Mouse (Mus musculus): ENCODE measurements around the gene Mid2. TPM values are rescaled to one million over a fixed set of nuclear protein-coding genes. Genes with fewer than 3 reads are reported as not detected.
"Not testable (repeated sequence)": the region's sequence is repeated elsewhere in the genome, so short reads cannot be mapped to it uniquely, and the experiment has no call there.

Mid2 gene
- polyA plus RNA-seq, 1 experiment from 2014 or later: 13.8 TPM

GRCm38 (mm10) chrX:140688335-140688734, 23.9 kb downstream of the Mid2 start:
- H3K27ac ChIP-seq (ENCODE audit: low read depth, low read length): no peak overlapping the region
- no peak for ATAC-seq (replicated peaks; ENCODE audit: insufficient number of reproducible peaks, low FRiP score, low TSS enrichment)
- no peaks in the 10 kb centered on the region for H3K4me1 ChIP-seq (ENCODE audit: control insufficient read depth, insufficient read depth, low read length)
- no peaks in the 10 kb centered on the region for H3K36me3 ChIP-seq (ENCODE audit: control insufficient read depth, insufficient read depth, low read length)
- no peak overlapping the region for H3K4me3 ChIP-seq (ENCODE audit: low read depth, low read length)
- H3K9ac ChIP-seq (ENCODE audit: low read depth, low read length): no peak overlapping the region
- H3K27me3 ChIP-seq (ENCODE audit: control insufficient read depth, insufficient read depth, low read length): no peaks in the 10 kb centered on the region
- no peak overlapping the region for H3K4me2 ChIP-seq
- 63% methylated on average over 2 of the region's 2 CpGs for WGBS (ENCODE audit: insufficient replicate concordance)
- no peaks in the 10 kb centered on the region for H3K9me3 ChIP-seq (replicated peaks; ENCODE audit: control insufficient read depth, low read length)

- 42% methylated on average over 6 of the region's 7 CpGs for WGBS (ENCODE audit: insufficient replicate concordance)
- H3K4me1 ChIP-seq (ENCODE audit: control insufficient read depth, insufficient read depth, low read length); H3K27ac ChIP-seq (ENCODE audit: low read depth, low read length); H3K9me3 ChIP-seq (replicated peaks; ENCODE audit: control insufficient read depth, low read length); H3K9ac ChIP-seq (ENCODE audit: low read depth, low read length); ATAC-seq (replicated peaks; ENCODE audit: insufficient number of reproducible peaks, low FRiP score, low TSS enrichment); H3K4me3 ChIP-seq (ENCODE audit: low read depth, low read length); H3K4me2 ChIP-seq; H3K36me3 ChIP-seq (ENCODE audit: control insufficient read depth, insufficient read depth, low read length); H3K27me3 ChIP-seq (ENCODE audit: control insufficient read depth, insufficient read depth, low read length): not testable (repeated sequence)
Observed at GRCm38 (mm10) chrX:140697872-140698463, 33.6 kb downstream of the Mid2 start.

GRCm38 (mm10) chrX:140703224-140703623, 38.8 kb downstream of the Mid2 start:
- Histone ChIP-seq H3K27ac (ENCODE audit: low read depth, low read length) (no peak overlapping the region), H3K9ac (ENCODE audit: low read depth, low read length) (no peak overlapping the region), H3K9me3 (replicated peaks; ENCODE audit: control insufficient read depth, low read length) (no peaks in the 10 kb centered on the region), H3K4me2 (no peak overlapping the region), H3K27me3 (ENCODE audit: control insufficient read depth, insufficient read depth, low read length) (no peaks in the 10 kb centered on the region), H3K36me3 (ENCODE audit: control insufficient read depth, insufficient read depth, low read length) (no peaks in the 10 kb centered on the region), H3K4me1 (ENCODE audit: control insufficient read depth, insufficient read depth, low read length) (no peaks in the 10 kb centered on the region; the same call in 1 of the 2 replicates), H3K4me3 (ENCODE audit: low read depth, low read length) (no peak overlapping the region)
- 83% methylated on average over 1 of the region's 1 CpGs for WGBS (ENCODE audit: insufficient replicate concordance)
- no peak for ATAC-seq (replicated peaks; ENCODE audit: insufficient number of reproducible peaks, low FRiP score, low TSS enrichment)

- Histone ChIP-seq H3K4me2 (no peak overlapping the region), H3K27ac (ENCODE audit: low read depth, low read length) (no peak overlapping the region), H3K9ac (ENCODE audit: low read depth, low read length) (no peak overlapping the region), H3K4me1 (ENCODE audit: control insufficient read depth, insufficient read depth, low read length) (no peaks in the 10 kb centered on the region), H3K27me3 (ENCODE audit: control insufficient read depth, insufficient read depth, low read length) (no peaks in the 10 kb centered on the region), H3K36me3 (ENCODE audit: control insufficient read depth, insufficient read depth, low read length) (no peaks in the 10 kb centered on the region), H3K4me3 (ENCODE audit: low read depth, low read length) (no peak overlapping the region), H3K9me3 (replicated peaks; ENCODE audit: control insufficient read depth, low read length) (no peaks in the 10 kb centered on the region)
- ATAC-seq (replicated peaks; ENCODE audit: insufficient number of reproducible peaks, low FRiP score, low TSS enrichment): no peak
- WGBS (ENCODE audit: insufficient replicate concordance): 69% methylated on average over 4 of the region's 4 CpGs
Observed at GRCm38 (mm10) chrX:140706077-140706476, 41.7 kb downstream of the Mid2 start.

- ATAC-seq (replicated peaks; ENCODE audit: insufficient number of reproducible peaks, low FRiP score, low TSS enrichment): no peak
- no peaks in the 10 kb centered on the region for H3K4me1 ChIP-seq (ENCODE audit: control insufficient read depth, insufficient read depth, low read length)
- H3K36me3 ChIP-seq (ENCODE audit: control insufficient read depth, insufficient read depth, low read length): no peaks in the 10 kb centered on the region
- H3K27ac ChIP-seq (ENCODE audit: low read depth, low read length): no peak overlapping the region
- no peak overlapping the region for H3K9ac ChIP-seq (ENCODE audit: low read depth, low read length)
- H3K4me2 ChIP-seq: no peak overlapping the region
- WGBS (ENCODE audit: insufficient replicate concordance): 35% methylated on average over 4 of the region's 4 CpGs
- H3K9me3 ChIP-seq (replicated peaks; ENCODE audit: control insufficient read depth, low read length): no peaks in the 10 kb centered on the region
- H3K4me3 ChIP-seq (ENCODE audit: low read depth, low read length): no peak overlapping the region
- no peaks in the 10 kb centered on the region for H3K27me3 ChIP-seq (ENCODE audit: control insufficient read depth, insufficient read depth, low read length)
Observed at GRCm38 (mm10) chrX:140722400-140722799, 58.0 kb downstream of the Mid2 start.

GRCm38 (mm10) chrX:140738986-140739385, 74.6 kb downstream of the Mid2 start:
- Histone ChIP-seq H3K9ac (ENCODE audit: low read depth, low read length) (no peak overlapping the region), H3K4me2 (no peak overlapping the region), H3K9me3 (replicated peaks; ENCODE audit: control insufficient read depth, low read length) (no peaks in the 10 kb centered on the region), H3K36me3 (ENCODE audit: control insufficient read depth, insufficient read depth, low read length) (no peaks in the 10 kb centered on the region), H3K4me3 (ENCODE audit: low read depth, low read length) (no peak overlapping the region), H3K27ac (ENCODE audit: low read depth, low read length) (no peak overlapping the region), H3K4me1 (ENCODE audit: control insufficient read depth, insufficient read depth, low read length) (no peaks in the 10 kb centered on the region), H3K27me3 (ENCODE audit: control insufficient read depth, insufficient read depth, low read length) (no peaks in the 10 kb centered on the region)
- ATAC-seq (replicated peaks; ENCODE audit: insufficient number of reproducible peaks, low FRiP score, low TSS enrichment): no peak

GRCm38 (mm10) chrX:140743213-140743612, 78.8 kb downstream of the Mid2 start:
- Histone ChIP-seq H3K27ac (ENCODE audit: low read depth, low read length) (no peak overlapping the region), H3K9me3 (replicated peaks; ENCODE audit: control insufficient read depth, low read length) (no peaks in the 10 kb centered on the region), H3K4me3 (ENCODE audit: low read depth, low read length) (no peak overlapping the region), H3K36me3 (ENCODE audit: control insufficient read depth, insufficient read depth, low read length) (no peaks in the 10 kb centered on the region), H3K9ac (ENCODE audit: low read depth, low read length) (no peak overlapping the region), H3K4me2 (no peak overlapping the region), H3K4me1 (ENCODE audit: control insufficient read depth, insufficient read depth, low read length) (no peaks in the 10 kb centered on the region), H3K27me3 (ENCODE audit: control insufficient read depth, insufficient read depth, low read length) (no peaks in the 10 kb centered on the region)
- ATAC-seq (replicated peaks; ENCODE audit: insufficient number of reproducible peaks, low FRiP score, low TSS enrichment): no peak
- 42% methylated on average over 5 of the region's 5 CpGs for WGBS (ENCODE audit: insufficient replicate concordance)

- H3K27me3 ChIP-seq (ENCODE audit: control insufficient read depth, insufficient read depth, low read length): no peaks in the 10 kb centered on the region
- no peak overlapping the region for H3K4me3 ChIP-seq (ENCODE audit: low read depth, low read length)
- WGBS (ENCODE audit: insufficient replicate concordance): 36% methylated on average over 1 of the region's 1 CpGs
- no peaks in the 10 kb centered on the region for H3K4me1 ChIP-seq (ENCODE audit: control insufficient read depth, insufficient read depth, low read length)
- H3K36me3 ChIP-seq (ENCODE audit: control insufficient read depth, insufficient read depth, low read length): no peaks in the 10 kb centered on the region
- H3K27ac ChIP-seq (ENCODE audit: low read depth, low read length): no peak overlapping the region
- no peaks in the 10 kb centered on the region for H3K9me3 ChIP-seq (replicated peaks; ENCODE audit: control insufficient read depth, low read length)
- H3K4me2 ChIP-seq: no peak overlapping the region
- ATAC-seq (replicated peaks; ENCODE audit: insufficient number of reproducible peaks, low FRiP score, low TSS enrichment): no peak
- H3K9ac ChIP-seq (ENCODE audit: low read depth, low read length): no peak overlapping the region
Observed at GRCm38 (mm10) chrX:140769794-140770193, 105.4 kb downstream of the Mid2 start.

GRCm38 (mm10) chrX:140805340-140805739, 140.9 kb downstream of the Mid2 start:
- WGBS (ENCODE audit: insufficient replicate concordance): 73% methylated on average over 2 of the region's 2 CpGs
- Histone ChIP-seq H3K4me2 (no peak overlapping the region), H3K27me3 (ENCODE audit: control insufficient read depth, insufficient read depth, low read length) (peaks cover 3% of the 10 kb centered on the region), H3K36me3 (ENCODE audit: control insufficient read depth, insufficient read depth, low read length) (no peaks in the 10 kb centered on the region), H3K9me3 (replicated peaks; ENCODE audit: control insufficient read depth, low read length) (no peaks in the 10 kb centered on the region), H3K27ac (ENCODE audit: low read depth, low read length) (no peak overlapping the region), H3K4me3 (ENCODE audit: low read depth, low read length) (no peak overlapping the region), H3K9ac (ENCODE audit: low read depth, low read length) (no peak overlapping the region), H3K4me1 (ENCODE audit: control insufficient read depth, insufficient read depth, low read length) (no peaks in the 10 kb centered on the region)
- ATAC-seq (replicated peaks; ENCODE audit: insufficient number of reproducible peaks, low FRiP score, low TSS enrichment): no peak

All from heart, embryonic 11.5 days (tissue).